Mouse (Mus musculus): ENCODE measurements around the gene Nlrx1. TPM values are rescaled to one million over a fixed set of nuclear protein-coding genes. Genes with fewer than 3 reads are reported as not detected.
A peak's percentile ranks its signal among the peaks of the same experiment; 100 is the strongest.
"Not testable (repeated sequence)": the region's sequence is repeated elsewhere in the genome, so short reads cannot be mapped to it uniquely, and the experiment has no call there.

Gene Nlrx1
- polyA plus RNA-seq, 1 experiment: 0.07 TPM

DNA sequence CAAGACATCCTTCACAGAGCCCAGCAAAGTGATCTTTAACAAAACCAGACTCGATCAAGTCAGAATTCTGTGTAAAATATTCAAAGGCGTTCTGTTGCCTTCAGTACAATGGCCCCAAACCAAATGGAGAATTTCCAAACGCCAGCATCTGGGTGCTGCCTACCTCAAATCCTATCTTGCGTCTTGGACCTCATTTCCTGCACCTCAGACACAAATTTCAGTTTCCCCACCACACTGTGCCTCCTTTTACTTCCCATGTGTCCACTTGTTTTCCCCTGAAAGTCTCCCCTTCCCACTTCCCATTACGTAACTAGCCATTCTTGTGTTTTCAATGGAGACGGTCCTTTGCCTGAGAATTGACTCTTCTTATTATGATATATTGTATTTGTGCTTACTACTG lies 38.1 kb upstream of the Nlrx1 start:
- TF ChIP-seq GATA1 (IDR thresholded peaks at IDR 0.05; ENCODE audit: low read length) (no peak), TAL1 (IDR thresholded peaks at IDR 0.05; ENCODE audit: low read length) (no peak)
- no peaks in the 10 kb centered on the region for H3K27me3 ChIP-seq (ENCODE audit: control insufficient read depth)
- no peaks in the 10 kb centered on the region for H3K9me3 ChIP-seq (ENCODE audit: control insufficient read depth, low read length)
- peaks cover 64% of the 10 kb centered on the region for H3K36me3 ChIP-seq (ENCODE audit: control insufficient read depth)
- peaks cover 51% of the 10 kb centered on the region for H3K4me1 ChIP-seq (ENCODE audit: control insufficient read depth)
- peak overlapping the region; percentile 26 for H3K4me3 ChIP-seq (replicated peaks)

DNA sequence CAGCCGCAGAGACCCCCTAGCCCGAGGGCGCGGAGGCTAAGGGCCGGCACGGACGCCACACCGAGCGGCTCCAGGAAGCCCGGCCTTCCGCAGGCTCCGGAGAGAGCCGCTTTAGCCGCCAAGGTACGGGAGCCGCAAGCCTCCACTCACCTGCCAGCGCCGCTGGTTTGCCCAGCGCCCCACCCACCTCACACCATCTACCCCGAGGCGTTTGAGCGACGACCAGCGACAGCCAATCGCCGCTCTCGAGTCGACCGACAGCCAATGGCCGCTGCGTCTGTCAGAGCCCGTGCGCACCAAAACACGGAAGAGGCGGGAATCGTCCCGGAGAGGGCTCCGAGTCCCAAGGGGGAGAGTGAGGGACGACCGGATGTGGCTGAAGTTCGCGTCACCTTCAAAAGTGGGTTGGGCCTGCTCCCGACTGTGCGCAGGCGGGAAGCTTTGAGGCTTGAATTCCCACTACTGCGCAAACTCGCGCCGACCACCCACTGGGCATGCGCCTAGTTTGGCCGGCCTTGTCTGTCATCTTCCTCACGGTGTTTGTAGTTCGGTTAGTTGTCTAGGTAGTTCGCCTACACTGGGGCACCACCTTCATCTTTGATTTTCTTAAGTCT lies 37.2 kb upstream of the Nlrx1 start, which contains the start of gene Hinfp:
TSS of gene Hinfp (minus strand) at position 206 of the 614 bp plus-strand sequence.
- no peaks in the 10 kb centered on the region for H3K27me3 ChIP-seq (ENCODE audit: control insufficient read depth)
- peak within 1 kb of the TSS; percentile 97 for H3K4me3 ChIP-seq (replicated peaks)
- no peaks in the 10 kb centered on the region for H3K9me3 ChIP-seq (ENCODE audit: control insufficient read depth, low read length)
- peaks cover 47% of the 10 kb centered on the region for H3K4me1 ChIP-seq (ENCODE audit: control insufficient read depth)
- TF ChIP-seq TAL1 (IDR thresholded peaks at IDR 0.05; ENCODE audit: low read length): no peak
- no peak for TF ChIP-seq GATA1 (IDR thresholded peaks at IDR 0.05; ENCODE audit: low read length)
- H3K36me3 ChIP-seq (ENCODE audit: control insufficient read depth): peaks cover 64% of the 10 kb centered on the region

DNA sequence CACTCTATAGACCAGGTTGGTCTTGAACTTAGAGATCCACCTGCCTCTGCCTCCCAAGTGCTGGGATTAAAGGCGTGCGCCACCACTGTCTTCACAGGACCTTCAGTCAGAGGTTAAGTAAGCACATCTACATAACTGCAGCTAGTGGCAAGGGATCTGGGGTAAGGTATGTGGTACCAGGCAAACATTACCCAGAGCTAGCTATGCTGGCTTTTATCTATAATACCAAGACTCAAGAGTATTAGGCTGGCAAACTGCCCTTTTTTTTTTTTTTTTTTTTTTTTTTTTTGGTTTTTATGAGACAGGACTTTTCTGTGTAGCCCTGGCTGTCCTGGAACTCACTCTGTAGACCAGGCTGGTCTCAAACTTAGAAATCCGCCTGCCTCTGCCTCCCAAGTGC lies 31.6 kb upstream of the Nlrx1 start:
- peaks cover 92% of the 10 kb centered on the region for H3K36me3 ChIP-seq (ENCODE audit: control insufficient read depth)
- not testable (repeated sequence) for H3K4me3 ChIP-seq (replicated peaks); H3K9me3 ChIP-seq (ENCODE audit: control insufficient read depth, low read length); H3K27me3 ChIP-seq (ENCODE audit: control insufficient read depth)
- H3K4me1 ChIP-seq (ENCODE audit: control insufficient read depth): peaks cover 25% of the 10 kb centered on the region

DNA sequence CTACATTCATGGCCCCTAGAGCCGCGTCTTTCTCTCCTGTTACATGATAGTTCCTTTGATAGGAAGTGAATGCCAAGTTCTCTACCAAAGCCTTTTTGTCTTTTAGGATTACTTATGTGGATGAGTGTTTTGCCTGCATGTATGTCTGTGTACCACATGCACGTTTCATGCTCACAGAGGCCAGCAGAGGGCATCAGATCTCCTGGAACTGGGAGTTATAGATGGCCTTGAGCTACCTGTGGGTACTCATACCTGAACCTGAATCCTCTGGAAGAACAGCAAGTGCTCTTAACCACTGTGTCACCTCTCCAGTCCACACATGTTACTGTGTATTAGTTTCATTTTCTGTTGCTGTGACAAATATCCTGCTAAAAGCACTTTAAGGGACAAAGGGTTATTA lies 24.1 kb upstream of the Nlrx1 start:
- peaks cover 12% of the 10 kb centered on the region for H3K9me3 ChIP-seq (ENCODE audit: control insufficient read depth, low read length)
- TF ChIP-seq GATA1 (IDR thresholded peaks at IDR 0.05; ENCODE audit: low read length) (no peak), TAL1 (IDR thresholded peaks at IDR 0.05; ENCODE audit: low read length) (no peak)
- H3K4me3 ChIP-seq (replicated peaks): no peak overlapping the region
- peaks cover 85% of the 10 kb centered on the region for H3K36me3 ChIP-seq (ENCODE audit: control insufficient read depth)
- H3K4me1 ChIP-seq (ENCODE audit: control insufficient read depth): peaks cover 51% of the 10 kb centered on the region
- no peaks in the 10 kb centered on the region; the same call in 1 of the 2 replicates for H3K27me3 ChIP-seq (ENCODE audit: control insufficient read depth)

DNA sequence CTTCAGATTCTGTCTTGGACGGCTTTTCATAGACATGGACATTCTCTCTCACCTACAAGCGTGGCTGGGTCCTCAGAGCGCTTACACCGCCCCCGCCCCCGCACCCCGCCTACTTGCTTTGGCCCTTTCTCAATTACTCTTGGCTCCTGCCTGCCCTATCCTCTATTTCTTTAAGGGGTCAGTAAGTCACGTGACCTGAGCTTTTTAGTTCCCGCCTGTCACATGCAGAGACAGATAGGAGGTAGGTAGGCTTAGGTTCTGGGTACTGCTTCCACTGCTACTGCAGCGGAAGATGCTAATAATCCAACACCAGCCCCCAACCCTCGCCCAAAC lies 20.5 kb upstream of the Nlrx1 start:
- TF ChIP-seq GATA1 (IDR thresholded peaks at IDR 0.05; ENCODE audit: low read length) (no peak), TAL1 (IDR thresholded peaks at IDR 0.05; ENCODE audit: low read length) (no peak)
- H3K4me1 ChIP-seq (ENCODE audit: control insufficient read depth): peaks cover 83% of the 10 kb centered on the region
- peaks cover 2% of the 10 kb centered on the region; the same call in 1 of the 2 replicates for H3K27me3 ChIP-seq (ENCODE audit: control insufficient read depth)
- peak overlapping the region; percentile 100 for H3K4me3 ChIP-seq (replicated peaks)
- H3K9me3 ChIP-seq (ENCODE audit: control insufficient read depth, low read length): peaks cover 12% of the 10 kb centered on the region
- peaks cover 81% of the 10 kb centered on the region for H3K36me3 ChIP-seq (ENCODE audit: control insufficient read depth)

DNA sequence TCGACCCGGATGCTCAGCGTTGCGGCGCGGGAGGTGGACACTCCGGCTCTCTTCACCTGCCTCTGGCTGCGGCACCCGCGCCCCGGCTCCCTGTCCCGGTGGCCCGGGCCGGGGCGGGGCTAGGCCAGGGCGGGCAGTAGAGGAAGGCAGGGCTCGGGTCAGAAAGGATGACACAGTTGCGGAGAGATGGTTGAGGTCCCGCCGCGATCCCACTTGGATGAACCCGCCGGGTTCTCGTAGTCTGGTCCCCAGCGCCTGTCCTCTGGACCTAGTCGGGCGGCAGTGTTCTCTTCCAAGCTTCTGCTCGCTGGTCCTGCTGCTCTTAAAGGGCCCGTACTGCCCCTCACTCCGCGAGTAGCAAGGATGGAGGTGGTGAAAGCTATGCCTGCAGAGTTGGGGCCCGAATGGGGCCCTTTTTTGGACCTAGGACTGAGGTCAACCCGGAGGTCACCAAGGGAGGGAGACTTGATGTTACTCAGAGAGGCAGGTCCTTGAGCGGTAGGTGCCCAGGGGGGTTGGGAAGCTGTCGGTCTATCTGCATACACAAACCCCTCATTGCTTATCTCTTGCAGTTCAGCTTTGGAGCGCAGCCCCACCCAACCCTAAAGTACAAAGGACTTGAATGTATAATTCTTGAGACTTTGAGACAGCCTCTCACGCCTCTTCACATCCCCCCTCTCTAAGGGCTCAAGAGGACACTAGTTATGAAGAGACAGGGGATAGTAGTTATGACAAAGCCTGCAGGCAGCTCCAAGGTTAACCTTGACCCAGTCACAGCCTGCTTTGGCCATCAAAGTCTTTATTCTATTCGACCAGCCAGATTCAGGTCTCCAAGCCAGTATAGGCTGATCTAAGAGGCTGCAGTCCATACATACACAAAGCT lies 19.9 kb upstream of the Nlrx1 start, which contains the start of gene Abcg4:
TSS of gene Abcg4 (minus strand) at position 540 of the 883 bp plus-strand sequence.
- peaks cover 88% of the 10 kb centered on the region for H3K4me1 ChIP-seq (ENCODE audit: control insufficient read depth)
- H3K27me3 ChIP-seq (ENCODE audit: control insufficient read depth): peaks cover 2% of the 10 kb centered on the region; the same call in 1 of the 2 replicates
- TF ChIP-seq TAL1 (IDR thresholded peaks at IDR 0.05; ENCODE audit: low read length): peak; percentile 67
- TF ChIP-seq GATA1 (IDR thresholded peaks at IDR 0.05; ENCODE audit: low read length): peak; percentile 79
- peaks cover 12% of the 10 kb centered on the region for H3K9me3 ChIP-seq (ENCODE audit: control insufficient read depth, low read length)
- H3K4me3 ChIP-seq (replicated peaks): peak within 1 kb of the TSS; percentile 100
- H3K36me3 ChIP-seq (ENCODE audit: control insufficient read depth): peaks cover 81% of the 10 kb centered on the region

DNA sequence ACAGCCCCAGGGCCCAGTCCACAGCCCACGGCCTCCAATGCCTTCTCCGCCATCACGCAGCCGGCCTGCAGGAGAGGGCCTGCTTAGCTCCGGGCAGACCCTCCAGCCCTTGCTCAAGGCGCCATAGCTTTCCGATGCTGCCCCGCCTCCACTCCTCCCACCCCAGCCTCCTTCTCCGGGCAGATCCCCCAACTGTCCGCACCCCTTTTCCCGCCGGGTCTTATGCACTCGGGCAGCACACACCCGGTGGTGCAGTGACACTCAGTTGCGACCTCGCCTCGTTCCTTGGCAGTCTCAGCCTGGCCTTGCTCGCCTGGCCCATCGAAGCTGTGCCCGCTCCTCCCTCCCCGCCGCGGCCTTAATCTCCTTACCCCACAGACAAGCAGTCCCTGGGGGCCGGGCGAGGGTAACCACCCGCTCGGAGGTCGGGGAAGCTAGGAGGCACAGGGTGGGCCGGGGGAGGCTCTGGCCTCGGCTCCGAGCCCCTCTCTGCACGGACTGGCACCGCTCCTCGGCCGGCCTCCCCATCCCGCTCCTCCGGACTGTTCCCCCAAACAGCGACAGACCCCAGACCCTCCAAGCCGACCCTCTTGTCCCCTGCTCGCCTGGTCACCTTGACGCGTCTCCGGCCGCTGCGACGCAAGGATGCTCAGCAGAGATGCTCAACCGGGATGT lies 19.1 kb upstream of the Nlrx1 start:
- Histone ChIP-seq H3K27me3 (ENCODE audit: control insufficient read depth) (peaks cover 2% of the 10 kb centered on the region; the same call in 1 of the 2 replicates), H3K4me3 (replicated peaks) (peak overlapping the region; percentile 100), H3K9me3 (ENCODE audit: control insufficient read depth, low read length) (peaks cover 9% of the 10 kb centered on the region), H3K4me1 (ENCODE audit: control insufficient read depth) (peaks cover 83% of the 10 kb centered on the region), H3K36me3 (ENCODE audit: control insufficient read depth) (peaks cover 81% of the 10 kb centered on the region)
- TF ChIP-seq GATA1 (IDR thresholded peaks at IDR 0.05; ENCODE audit: low read length) (no peak), TAL1 (IDR thresholded peaks at IDR 0.05; ENCODE audit: low read length) (no peak)

DNA sequence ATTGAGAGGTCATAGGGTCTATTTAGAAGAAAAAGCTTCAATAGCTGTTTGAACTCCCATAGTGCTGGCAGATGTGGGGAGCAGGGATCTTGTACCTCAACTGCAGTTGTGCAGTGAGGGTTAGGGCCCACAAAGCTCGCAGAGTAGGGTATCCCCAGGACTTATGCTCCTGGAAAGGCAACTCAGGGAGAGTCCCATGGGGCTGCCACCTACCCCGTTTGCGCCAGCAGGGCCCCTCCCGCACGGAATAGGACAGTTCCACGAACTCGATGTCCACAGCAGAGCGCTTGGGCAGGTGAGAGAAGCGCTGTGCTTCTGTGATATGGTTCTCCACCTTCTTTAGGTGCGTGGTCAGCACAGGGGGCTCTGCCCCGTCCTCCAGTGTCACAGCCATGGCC lies 18.6 kb upstream of the Nlrx1 start:
- peaks cover 2% of the 10 kb centered on the region; the same call in 1 of the 2 replicates for H3K27me3 ChIP-seq (ENCODE audit: control insufficient read depth)
- H3K9me3 ChIP-seq (ENCODE audit: control insufficient read depth, low read length): peaks cover 9% of the 10 kb centered on the region
- H3K4me3 ChIP-seq (replicated peaks): peak overlapping the region; percentile 100
- H3K36me3 ChIP-seq (ENCODE audit: control insufficient read depth): peaks cover 81% of the 10 kb centered on the region
- TF ChIP-seq TAL1 (IDR thresholded peaks at IDR 0.05; ENCODE audit: low read length) (no peak), GATA1 (IDR thresholded peaks at IDR 0.05; ENCODE audit: low read length) (no peak)
- peaks cover 84% of the 10 kb centered on the region for H3K4me1 ChIP-seq (ENCODE audit: control insufficient read depth)

Measured in erythroblast, embryonic 14.5 days (primary cell).